Mouse (Mus musculus) kidney, adult 2 months (tissue): Measurements from ENCODE around the gene Blvrb.

Experiments used
- CTCF ChIP-seq: fragments of 200-500 bp; conservative IDR thresholded peaks from 2 replicates; pipeline ENCODE4 v1.5.1; 2011; ENCODE audit warnings: low read depth, mild to moderate bottlenecking, control low read depth, low read length, moderate library complexity, mixed read lengths; ENCODE audit not compliant: insufficient read depth, insufficient read length
- POLR2A ChIP-seq: fragments of 200-500 bp; IDR thresholded peaks from one replicate; pipeline ENCODE4 v1.6.1; 2011; ENCODE audit warnings: low read depth, low read length, control low read depth

GRCm38 (mm10) chr7:27427387-27427786 lies 20.4 kb upstream of the Blvrb start:
- TF ChIP-seq CTCF (no peak), POLR2A (no peak)
